Mouse (Mus musculus): ENCODE results near the gene Micu2.

Gene Micu2

DNA sequence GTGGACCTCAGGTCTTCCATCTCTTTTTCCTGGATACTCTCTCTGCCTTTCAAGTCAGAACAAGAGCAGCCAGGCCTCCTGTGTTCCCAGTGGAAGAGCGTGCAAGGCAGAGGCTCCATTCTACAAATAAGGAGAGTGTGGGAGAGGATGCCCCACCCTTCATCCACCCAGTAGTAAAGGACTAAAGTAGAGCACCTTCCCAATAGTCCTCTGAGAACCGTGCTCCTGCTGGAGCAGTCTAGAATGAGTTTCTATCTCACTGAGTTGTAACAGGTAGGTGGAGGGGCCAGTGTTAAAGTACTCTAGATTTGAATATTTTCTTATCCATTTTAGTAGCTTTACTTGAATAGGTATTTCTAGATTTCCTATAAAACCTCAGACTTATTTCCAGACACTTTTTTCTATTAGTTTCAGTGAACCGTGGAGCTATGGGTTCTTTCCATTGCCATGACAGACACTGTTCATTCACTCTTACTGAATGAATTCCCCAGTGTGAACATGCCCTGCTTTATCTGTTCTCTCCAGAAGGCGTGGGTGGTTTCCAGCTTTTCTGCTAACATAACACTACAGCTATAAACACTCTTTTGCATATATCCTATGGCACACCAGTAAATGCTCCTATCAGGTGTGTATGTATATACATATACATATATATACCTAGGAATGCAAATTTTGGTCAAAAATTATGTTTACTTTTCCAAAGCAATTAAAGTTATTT is 31.8 kb downstream of the Micu2 start:
- in situ Hi-C loops (cut with MboI; ENCODE audit: unreplicated experiment in 2 of 2) = no loop called here

DNA sequence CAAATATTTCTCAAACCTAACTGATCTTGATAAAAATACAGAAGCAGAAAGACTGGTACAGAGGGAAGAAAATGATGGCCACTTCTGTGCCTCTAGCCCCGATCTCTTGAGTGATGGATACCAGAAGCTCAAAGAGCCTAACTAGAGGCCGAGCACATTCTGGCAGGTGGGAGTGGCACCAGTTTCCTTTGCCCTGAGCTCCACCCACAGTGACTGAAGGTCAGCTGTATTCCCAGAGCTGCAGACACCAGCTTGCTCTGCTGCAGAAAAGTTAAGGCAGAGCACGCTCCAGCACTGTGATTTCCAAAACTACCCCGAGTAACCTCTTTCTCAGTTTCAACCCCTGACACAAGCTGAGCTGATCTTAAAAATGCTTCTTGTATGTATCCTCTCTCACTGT is 37.2 kb downstream of the Micu2 start:
- in situ Hi-C loops (cut with MboI; ENCODE audit: unreplicated experiment in 2 of 2) = no loop called here

DNA sequence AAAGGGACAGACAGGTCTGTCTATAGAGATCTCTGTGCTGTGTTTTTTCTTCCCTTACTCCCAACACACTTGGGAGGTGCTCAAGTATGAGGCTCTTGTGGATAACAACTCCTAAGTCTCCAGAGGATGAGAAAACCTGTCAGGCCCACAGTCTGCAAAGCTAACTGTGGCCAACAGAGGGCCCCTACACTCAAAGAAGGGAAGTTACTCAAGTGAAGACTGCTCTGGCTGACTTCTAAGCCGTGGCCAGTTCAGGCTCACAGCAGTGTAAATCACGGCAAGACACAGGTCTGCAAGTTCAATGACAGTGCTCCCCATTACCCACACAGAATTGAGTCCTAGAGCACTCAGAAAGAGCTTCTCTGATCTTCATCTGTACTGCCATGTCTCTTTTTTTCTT is 48.0 kb downstream of the Micu2 start:
- in situ Hi-C loops (cut with MboI; ENCODE audit: unreplicated experiment in 2 of 2) = no loop called here

DNA sequence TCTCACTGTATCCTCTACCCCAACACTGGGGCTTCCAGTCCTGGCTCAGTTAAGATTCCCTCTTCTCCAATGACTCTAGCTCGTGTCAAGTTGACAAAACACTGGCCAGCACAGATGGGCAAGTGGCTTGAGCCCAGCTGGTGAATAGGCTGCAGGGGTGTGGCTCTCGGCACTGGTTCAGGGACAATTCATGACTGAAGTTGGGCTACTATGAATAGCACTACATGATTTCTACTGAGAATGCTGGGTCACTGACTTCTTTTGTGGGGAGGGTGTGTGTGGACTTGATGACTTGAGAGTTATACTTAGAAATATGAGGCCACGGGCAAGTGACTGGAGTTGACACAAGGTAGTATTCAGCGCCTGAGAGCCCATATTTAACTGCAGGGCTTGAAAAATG is 53.2 kb downstream of the Micu2 start:
- in situ Hi-C loops (cut with MboI; ENCODE audit: unreplicated experiment in 2 of 2) = loop anchor here in 1 of 2 experiments (25.0 kb wide), 1 partner anchor 1166 kb away; no protein-coding TSS in a partner anchor

- in situ Hi-C loops (cut with MboI; ENCODE audit: unreplicated experiment in 2 of 2) = loop anchor here in 1 of 2 experiments (25.0 kb wide), 1 partner anchor 1175 kb away; no protein-coding TSS in a partner anchor
Measured at GRCm38 (mm10) chr14:57937297-57937696, 61.8 kb downstream of the Micu2 start.

- in situ Hi-C loops (cut with MboI; ENCODE audit: unreplicated experiment in 2 of 2) = loop anchor here in 1 of 2 experiments (25.0 kb wide), 1 partner anchor 1178 kb away; no protein-coding TSS in a partner anchor
Measured at GRCm38 (mm10) chr14:57934666-57935065, 64.4 kb downstream of the Micu2 start.

GRCm38 (mm10) chr14:57933608-57934007 is 65.5 kb downstream of the Micu2 start:
- in situ Hi-C loops (cut with MboI; ENCODE audit: unreplicated experiment in 2 of 2) = loop anchor here in 1 of 2 experiments (25.0 kb wide), 1 partner anchor 1179 kb away; no protein-coding TSS in a partner anchor

DNA sequence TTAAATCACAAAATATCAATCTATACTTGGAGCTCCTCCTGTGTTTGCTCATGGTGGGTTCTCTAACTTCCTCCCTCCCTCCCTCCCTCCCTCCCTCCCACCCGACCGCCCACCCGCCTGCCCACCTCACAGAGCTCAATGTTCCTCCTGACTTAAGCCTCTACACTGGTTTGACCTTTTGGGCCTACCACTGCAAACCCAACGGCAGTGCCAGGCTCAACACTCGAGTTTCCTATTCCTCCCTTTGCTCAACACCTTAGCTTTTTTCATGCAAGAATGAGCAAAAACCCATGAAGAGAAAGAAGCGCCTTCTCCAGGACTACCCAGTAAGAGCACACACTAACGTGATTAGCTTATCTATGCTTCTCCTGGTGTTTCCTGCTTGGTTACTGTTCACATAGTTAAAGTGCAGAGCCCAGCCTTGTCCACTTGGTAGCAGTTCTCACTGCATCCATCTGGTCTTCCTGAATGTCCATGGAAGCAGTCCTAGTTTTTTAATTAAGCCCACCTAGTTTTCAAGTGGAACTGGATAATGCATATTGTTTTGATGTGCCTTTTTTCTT is 66.1 kb downstream of the Micu2 start:
- in situ Hi-C loops (cut with MboI; ENCODE audit: unreplicated experiment in 2 of 2) = loop anchor here in 1 of 2 experiments (25.0 kb wide), 1 partner anchor 1179 kb away; no protein-coding TSS in a partner anchor

DNA sequence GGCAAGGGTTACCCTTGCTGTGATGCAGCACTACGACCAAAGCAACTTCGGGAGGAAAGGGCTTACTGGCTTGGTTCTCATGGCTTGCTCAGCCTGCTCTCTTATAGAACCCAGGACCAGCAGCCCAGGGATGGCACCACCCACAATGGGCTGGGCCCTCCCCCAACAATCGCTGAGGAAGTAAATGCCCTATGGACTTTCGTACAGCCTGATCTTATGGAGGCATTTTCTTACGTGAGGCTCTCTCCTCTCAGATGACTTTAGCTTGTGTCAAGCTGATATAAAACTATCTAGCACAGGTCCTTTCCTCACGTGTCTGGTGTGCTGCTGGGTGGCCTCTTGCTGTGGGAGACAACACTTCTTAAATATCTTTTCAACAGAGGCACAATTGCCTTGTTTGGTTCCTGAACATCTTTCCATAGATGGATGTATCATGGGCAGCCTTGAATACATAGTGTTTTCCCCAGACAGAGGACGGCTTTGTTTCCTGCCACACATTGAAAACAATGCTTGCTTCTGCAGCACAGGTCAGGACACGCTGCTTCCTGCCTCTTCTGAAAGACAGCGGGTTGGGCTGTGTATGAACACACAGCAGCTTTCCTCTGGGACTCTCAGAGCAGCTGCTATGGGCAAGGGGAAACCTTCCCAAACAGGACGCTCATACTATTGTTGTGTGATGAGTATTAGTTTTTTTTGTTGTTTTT is 77.5 kb downstream of the Micu2 start:
- in situ Hi-C loops (cut with MboI; ENCODE audit: unreplicated experiment in 2 of 2) = no loop called here

GRCm38 (mm10) chr14:57920568-57921310 is 78.3 kb downstream of the Micu2 start:
- in situ Hi-C loops (cut with MboI; ENCODE audit: unreplicated experiment in 2 of 2) = no loop called here

DNA sequence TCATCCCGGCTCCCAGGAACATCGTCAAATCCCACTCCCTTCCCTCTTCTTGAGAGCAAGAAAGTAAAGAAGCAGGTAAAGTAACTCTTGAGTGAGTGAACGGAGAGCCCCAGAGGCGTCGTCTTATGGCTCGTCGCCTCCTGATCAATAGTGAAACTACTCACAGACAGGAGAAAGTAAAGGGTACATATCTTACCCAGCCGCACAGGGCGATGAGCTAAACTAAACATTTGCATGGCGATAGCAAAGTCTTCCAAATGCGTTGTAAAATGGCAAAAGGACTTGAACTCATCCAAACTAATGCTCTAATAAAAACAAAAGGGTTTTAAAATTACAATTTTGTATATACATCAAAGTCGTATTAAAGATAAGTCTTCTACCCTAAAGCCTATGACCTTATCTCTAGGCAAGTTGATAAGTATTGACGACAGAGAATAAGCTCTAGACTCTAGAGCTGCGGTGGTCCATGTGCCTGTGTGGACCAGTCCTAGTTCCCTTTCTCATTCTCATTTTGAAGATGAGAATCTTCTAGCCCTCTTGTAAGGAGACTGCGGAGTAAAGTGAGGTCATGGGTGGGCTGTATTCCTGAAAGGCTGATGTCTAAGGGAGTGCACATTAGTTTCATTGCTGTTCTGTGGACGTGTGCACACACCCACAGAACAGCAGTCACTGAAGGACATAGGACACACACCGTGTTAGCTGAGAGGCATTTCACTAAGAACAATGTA is 79.8 kb downstream of the Micu2 start:
- in situ Hi-C loops (cut with MboI; ENCODE audit: unreplicated experiment in 2 of 2) = loop anchor here (5.0 to 10.0 kb wide), 2 partner anchors 62 to 545 kb away; no protein-coding TSS in a partner anchor

- in situ Hi-C loops (cut with MboI; ENCODE audit: unreplicated experiment in 2 of 2) = loop anchor here (5.0 to 10.0 kb wide), 2 partner anchors 58 to 541 kb away; no protein-coding TSS in a partner anchor
Measured at GRCm38 (mm10) chr14:57915341-57915740, 83.7 kb downstream of the Micu2 start.

- in situ Hi-C loops (cut with MboI; ENCODE audit: unreplicated experiment in 2 of 2) = loop anchor here (5.0 to 10.0 kb wide), 4 partner anchors 85 to 538 kb away; partner anchors contain the start of genes Mrpl57 (in 1 of the 2) and Ska3 (in 1 of the 2)
Measured at GRCm38 (mm10) chr14:57912211-57913007, 86.7 kb downstream of the Micu2 start.

DNA sequence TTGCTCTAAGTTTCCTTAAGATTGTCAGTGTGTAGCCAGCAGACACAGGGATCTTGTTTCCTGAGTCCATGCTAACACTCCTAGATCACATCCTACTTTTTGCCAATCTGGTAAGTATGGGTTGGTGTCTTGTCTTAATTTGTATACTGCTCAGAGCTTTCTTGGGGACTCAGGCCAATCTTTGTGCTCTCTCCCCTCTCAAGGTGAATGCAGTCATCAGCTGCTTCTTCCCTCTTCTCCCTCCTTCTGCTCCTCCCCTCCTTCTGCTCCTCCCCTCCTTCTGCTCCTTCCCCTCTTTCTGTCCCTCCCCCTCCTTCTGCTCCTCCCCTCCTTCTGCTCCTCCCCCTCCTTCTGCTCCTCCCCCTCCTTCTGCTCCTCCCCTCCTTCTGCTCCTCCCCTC is 87.3 kb downstream of the Micu2 start:
- in situ Hi-C loops (cut with MboI; ENCODE audit: unreplicated experiment in 2 of 2) = loop anchor here (5.0 to 10.0 kb wide), 4 partner anchors 84 to 537 kb away; partner anchors contain the start of genes Mrpl57 (in 1 of the 2) and Ska3 (in 1 of the 2)

- in situ Hi-C loops (cut with MboI; ENCODE audit: unreplicated experiment in 2 of 2) = loop anchor here (5.0 to 10.0 kb wide), 4 partner anchors 84 to 537 kb away; partner anchors contain the start of genes Mrpl57 (in 1 of the 2) and Ska3 (in 1 of the 2)
Measured at GRCm38 (mm10) chr14:57911316-57911715, 87.7 kb downstream of the Micu2 start.

DNA sequence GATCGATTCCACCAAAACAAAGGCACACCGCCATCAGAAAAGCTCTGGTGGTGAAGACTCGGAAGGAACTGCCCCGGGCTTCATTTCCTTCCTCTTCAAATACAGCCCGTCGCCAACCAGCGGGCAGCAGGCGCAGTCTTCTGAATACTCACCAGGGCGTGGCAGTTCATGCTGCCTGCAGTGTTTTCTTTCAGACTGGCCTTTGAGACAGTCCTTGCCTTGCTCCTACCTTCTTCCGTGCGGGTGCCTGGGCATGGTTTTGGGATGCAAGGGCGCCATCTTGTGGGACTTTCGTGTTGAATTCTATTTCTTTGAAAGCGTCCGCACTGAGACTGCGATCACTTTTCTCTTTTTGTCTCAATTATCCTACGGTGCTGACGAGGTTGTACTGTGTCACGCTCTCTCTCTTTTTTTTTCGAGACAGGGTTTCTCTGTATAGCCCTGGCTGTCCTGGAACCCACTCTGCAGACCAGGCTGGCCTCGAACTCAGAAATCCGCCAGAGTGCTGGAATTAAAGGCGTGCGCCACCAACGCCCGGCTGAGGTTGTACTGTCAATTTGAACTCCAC is 88.5 kb downstream of the Micu2 start:
- in situ Hi-C loops (cut with MboI; ENCODE audit: unreplicated experiment in 2 of 2) = loop anchor here (5.0 to 10.0 kb wide), 4 partner anchors 83 to 536 kb away; partner anchors contain the start of genes Mrpl57 (in 1 of the 2) and Ska3 (in 1 of the 2)

DNA sequence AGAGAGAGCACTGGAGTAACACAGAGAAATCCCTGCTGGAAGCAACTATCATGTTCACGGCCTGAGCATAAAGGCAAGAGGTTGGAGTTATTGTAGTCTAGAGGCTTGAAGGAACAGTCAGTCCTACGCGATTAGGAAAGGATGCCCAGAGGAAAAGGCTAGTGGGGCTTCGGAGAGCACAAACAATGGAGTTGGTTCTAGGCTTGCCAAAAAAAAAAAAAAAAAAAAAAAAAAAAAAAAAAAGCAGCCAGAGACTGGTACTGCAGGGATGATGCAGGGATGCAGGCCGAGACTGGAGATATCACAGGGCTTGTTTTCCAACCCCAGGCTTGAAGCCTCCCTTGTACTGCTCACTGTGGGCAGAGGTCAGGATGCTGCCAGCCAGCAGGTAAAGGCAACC is 89.8 kb downstream of the Micu2 start:
- in situ Hi-C loops (cut with MboI; ENCODE audit: unreplicated experiment in 2 of 2) = no loop called here

DNA sequence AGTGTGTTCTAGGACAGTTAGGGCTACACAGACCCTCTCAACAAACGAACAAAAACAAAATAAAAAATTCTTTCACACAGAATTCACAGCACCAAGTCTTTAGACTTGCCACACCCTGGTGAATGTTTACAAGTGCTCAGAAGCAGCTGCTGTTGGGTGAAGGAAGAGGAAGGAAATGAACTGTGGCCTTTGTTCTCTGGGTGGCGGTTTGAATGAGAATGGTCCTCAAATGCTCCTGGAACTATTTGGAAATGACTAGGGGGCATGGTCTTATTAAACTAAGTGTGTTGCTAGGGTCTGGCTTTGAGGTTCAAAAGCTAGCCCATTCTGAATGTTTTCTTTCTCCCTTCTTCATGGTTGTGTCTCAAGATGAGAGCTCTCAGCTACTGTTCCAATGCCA is 90.6 kb downstream of the Micu2 start:
- in situ Hi-C loops (cut with MboI; ENCODE audit: unreplicated experiment in 2 of 2) = no loop called here
